ENCODE assay signal across 20 mouse cellular contexts in the genomic region with DNA sequence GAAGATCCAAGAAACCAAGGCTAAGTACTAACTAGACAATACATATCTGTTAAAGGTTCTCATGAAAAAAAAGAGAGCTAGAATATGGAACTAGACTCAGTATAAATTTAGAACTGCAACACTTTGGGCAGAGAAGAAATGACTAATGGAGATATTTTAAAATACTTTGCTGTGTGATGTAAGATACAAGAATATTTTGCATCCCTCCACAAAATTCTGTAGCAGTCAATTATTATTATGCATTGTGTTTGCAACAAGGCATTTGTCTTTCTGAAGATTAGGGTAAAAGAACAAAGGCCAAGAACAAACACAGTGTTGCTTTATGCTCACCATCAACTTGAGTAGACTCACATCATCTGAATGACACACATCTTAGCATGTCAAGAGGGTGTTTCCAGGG.
DNase-seq lines count a peak whose midpoint lies in the region; ATAC-seq and TF ChIP-seq lines count a peak whose summit lies in the region.
"Had no signal": no experiment of that assay in that cellular context is flagged by ENCODE, and none has a peak within 500 bp of the region (broad histone marks: within the 10 kb centered on the region; RNA-seq: fewer than 3 reads in every experiment).

No protein-coding gene starts in this region.

- H3K27me3 ChIP-seq in hindbrain, embryonic 11.5 days (ENCODE audit: control insufficient read depth, insufficient read depth, low read length), result no peaks in the 10 kb centered on the region
- H3K27me3 ChIP-seq: CH12.LX; embryonic facial prominence, embryonic 12.5 days; forebrain, embryonic 13.5 days; forebrain, embryonic 15.5 days had no signal

- intact Hi-C loops in left cerebral cortex, adult 2 months (cut with DNase I), result loop anchor here (5.0 kb wide), 1 partner anchor 113 kb away; no protein-coding TSS in a partner anchor
- intact Hi-C loops in left cerebral cortex, postnatal 10 days (cut with DNase I), result no loop called here

- no peak overlapping the region for H3K4me3 ChIP-seq in left cerebral cortex, adult 2 months
- no peak overlapping the region for H3K4me3 ChIP-seq in hindbrain, embryonic 11.5 days (ENCODE audit: low read depth, low read length)
- H3K4me3 ChIP-seq: embryonic facial prominence, embryonic 10.5 days; embryonic facial prominence, embryonic 12.5 days; forebrain, embryonic 13.5 days; forebrain, embryonic 15.5 days had no signal

- H3K9me3 ChIP-seq in hindbrain, embryonic 11.5 days (ENCODE audit: control insufficient read depth, low read length), result no peaks in the 10 kb centered on the region
- H3K9me3 ChIP-seq: embryonic facial prominence, embryonic 10.5 days; embryonic facial prominence, embryonic 12.5 days; forebrain, embryonic 13.5 days; forebrain, embryonic 15.5 days had no signal

- no peak overlapping the region for H3K9ac ChIP-seq in hindbrain, embryonic 11.5 days (ENCODE audit: low read depth, low read length)
- H3K9ac ChIP-seq: embryonic facial prominence, embryonic 12.5 days; forebrain, embryonic 13.5 days; forebrain, embryonic 15.5 days; forebrain, postnatal 0 days had no signal

- H3K4me2 ChIP-seq in hindbrain, embryonic 11.5 days (replicated peaks; ENCODE audit: low read depth, low read length), result no peak overlapping the region
- H3K4me2 ChIP-seq: embryonic facial prominence, embryonic 12.5 days; forebrain, embryonic 13.5 days; forebrain, embryonic 15.5 days had no signal

- H3K27ac ChIP-seq in left cerebral cortex, adult 2 months, result peak overlapping the region; percentile 78
- H3K27ac ChIP-seq in hindbrain, embryonic 11.5 days (ENCODE audit: low read depth, low read length), result no peak overlapping the region
- H3K27ac ChIP-seq: embryonic facial prominence, embryonic 10.5 days; embryonic facial prominence, embryonic 12.5 days; forebrain, embryonic 13.5 days; forebrain, embryonic 15.5 days had no signal

- H3K4me1 ChIP-seq in hindbrain, embryonic 11.5 days (replicated peaks; ENCODE audit: control insufficient read depth, insufficient read depth, low read length), result no peaks in the 10 kb centered on the region
- H3K4me1 ChIP-seq: embryonic facial prominence, embryonic 10.5 days; embryonic facial prominence, embryonic 12.5 days; forebrain, embryonic 13.5 days; forebrain, embryonic 15.5 days had no signal

- no peak for TF ChIP-seq CTCF in left cerebral cortex, adult 2 months (IDR thresholded peaks at IDR 0.05)

- DNase-seq in frontal cortex, postnatal 25 days (ENCODE audit: low spot score in 2 of 2), result no peak
- DNase-seq in left cerebral cortex, adult 2 months (ENCODE audit: extremely low spot score in 1 of 2, low spot score in 2 of 2), result no peak
- no peak for DNase-seq in left cerebral cortex, postnatal 10 days (ENCODE audit: extremely low spot score in 1 of 2, low spot score in 2 of 2)
- no peak for DNase-seq in hindbrain, embryonic 11.5 days (ENCODE audit: low spot score)
- DNase-seq: adrenal gland, adult 8-10 months; adrenal gland, postnatal 14 days; adrenal gland, postnatal 36 days; B cell, adult 2 months; cerebellum, adult 11 months; forebrain, postnatal 0 days had no signal

- ATAC-seq in frontal cortex, adult (ENCODE audit: low TSS enrichment), result peak; percentile 82
- no peak for ATAC-seq in hindbrain, embryonic 11.5 days (ENCODE audit: low FRiP score)
- ATAC-seq: activated CD4-positive, CD25-positive, alpha-beta regulatory T cell, adult 4 months; CD4-positive, CD25-positive, alpha-beta regulatory T cell, adult 4 months; forebrain, embryonic 13.5 days; forebrain, embryonic 15.5 days; forebrain, postnatal 0 days; Patski had no signal

- H3K36me3 ChIP-seq in hindbrain, embryonic 11.5 days (ENCODE audit: control insufficient read depth, insufficient read depth, low read length), result no peaks in the 10 kb centered on the region
- H3K36me3 ChIP-seq: embryonic facial prominence, embryonic 10.5 days; embryonic facial prominence, embryonic 12.5 days; forebrain, embryonic 15.5 days; G1E had no signal
